Mouse (Mus musculus): ENCODE results near the gene Gbx2. TPM values are rescaled to one million over a fixed set of nuclear protein-coding genes. Genes with fewer than 3 reads are reported as not detected.

The Gbx2 gene
- total RNA-seq, 2 experiments from 2014 or later = 2.7 TPM; not detected in 1

DNA sequence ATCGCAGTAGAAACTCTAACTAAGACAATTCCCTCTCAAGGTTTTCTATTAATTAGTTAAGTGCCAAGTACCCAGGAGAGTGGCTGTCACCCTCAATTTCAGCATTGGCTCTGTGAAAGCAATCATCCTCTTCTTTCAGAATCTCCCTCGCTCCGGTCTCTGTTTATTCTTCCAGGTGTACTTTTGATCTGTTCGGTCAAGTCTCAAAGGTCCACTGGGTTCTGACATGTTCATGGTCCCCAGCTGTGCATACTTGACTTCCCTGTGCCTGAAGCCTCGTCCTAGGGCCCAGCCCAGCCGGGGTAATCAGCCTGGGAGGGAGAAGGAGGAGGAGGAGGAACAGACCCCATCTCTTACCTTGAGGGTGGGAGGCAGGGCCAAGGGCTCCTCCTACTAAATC is 11.8 kb downstream of the Gbx2 start:
- ATAC-seq (replicated peaks; ENCODE audit: poor library complexity, severe bottlenecking) = no peak

DNA sequence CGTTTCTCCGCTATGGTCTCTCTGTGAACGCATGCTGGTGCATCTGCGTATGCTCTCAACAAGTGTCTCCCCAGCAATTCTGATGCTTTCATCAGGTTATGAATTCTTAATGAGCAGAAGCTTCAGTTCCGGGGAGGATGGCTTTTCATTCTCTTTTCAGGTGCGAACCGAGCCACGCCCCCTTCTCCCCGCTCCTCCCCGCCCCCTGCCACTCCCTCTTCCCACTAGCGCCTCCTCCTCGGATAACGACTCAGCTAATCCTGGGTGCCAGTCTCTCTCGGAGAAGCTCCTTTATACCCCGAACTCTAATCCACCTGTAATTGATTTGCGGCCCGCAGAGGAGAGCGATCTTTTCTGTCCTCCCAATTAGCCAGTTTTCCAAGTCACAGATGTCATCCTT is 12.9 kb downstream of the Gbx2 start:
- no peak for ATAC-seq (replicated peaks; ENCODE audit: poor library complexity, severe bottlenecking)

DNA sequence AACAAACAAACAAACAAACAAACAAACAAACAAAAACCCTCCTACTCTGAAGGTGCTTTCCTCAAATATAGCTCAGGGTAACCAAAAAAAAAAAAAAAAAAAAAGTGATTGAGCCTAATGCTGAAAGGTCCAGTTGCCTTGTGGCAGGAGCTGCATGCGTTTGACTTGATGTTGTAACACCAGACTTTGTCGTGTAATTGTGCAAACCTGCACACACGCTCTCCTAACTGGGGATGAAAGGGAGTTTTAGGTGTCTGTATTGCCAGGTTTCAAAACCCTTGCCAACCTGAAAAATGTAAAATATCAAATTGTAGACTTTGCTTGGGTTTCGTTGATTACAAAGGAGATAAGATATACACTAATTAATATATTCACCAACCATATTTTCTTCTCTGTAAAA is 17.4 kb downstream of the Gbx2 start:
- peak; percentile 48; the same call in 1 of the 2 replicates for ATAC-seq (replicated peaks; ENCODE audit: poor library complexity, severe bottlenecking)

DNA sequence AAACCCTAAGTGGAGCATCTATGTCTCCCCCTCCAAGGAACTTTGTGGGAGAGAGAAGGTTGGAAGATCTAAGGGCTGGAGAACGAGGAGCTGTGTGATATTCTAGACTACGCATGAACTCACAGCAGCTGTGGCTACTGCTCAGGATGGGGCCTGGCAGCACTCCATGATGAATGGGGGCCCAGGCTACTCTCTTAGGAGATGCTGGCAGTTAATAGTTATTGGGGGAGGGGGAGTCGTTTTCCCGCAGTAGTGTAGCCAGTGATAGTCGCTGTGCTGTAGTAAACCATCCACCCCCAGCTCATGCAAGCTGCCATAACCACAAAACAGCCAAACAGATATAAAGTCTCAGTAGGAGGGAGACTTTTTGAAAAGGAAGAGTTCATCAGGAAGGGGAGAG is 18.6 kb downstream of the Gbx2 start:
- no peak for ATAC-seq (replicated peaks; ENCODE audit: poor library complexity, severe bottlenecking)

DNA sequence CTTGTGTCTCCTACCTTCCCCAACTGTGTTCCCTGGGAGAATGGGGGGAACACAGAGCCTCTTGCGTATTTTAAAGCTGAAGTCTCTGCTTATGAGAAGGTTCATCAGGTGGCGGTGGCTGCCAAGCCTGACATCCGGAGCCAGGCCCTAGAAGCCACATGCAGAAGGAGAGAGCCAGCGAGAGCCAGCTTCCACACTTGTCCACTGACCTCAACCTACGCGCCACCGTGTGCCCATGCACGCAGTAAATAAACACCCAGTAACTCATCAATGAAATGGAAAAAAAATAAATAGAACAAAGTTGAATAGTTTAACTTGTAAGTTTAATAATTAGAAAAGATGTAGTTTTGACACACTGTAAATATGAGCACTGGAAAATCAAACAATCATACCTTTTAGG is 21.2 kb downstream of the Gbx2 start:
- no peak for ATAC-seq (replicated peaks; ENCODE audit: poor library complexity, severe bottlenecking)

DNA sequence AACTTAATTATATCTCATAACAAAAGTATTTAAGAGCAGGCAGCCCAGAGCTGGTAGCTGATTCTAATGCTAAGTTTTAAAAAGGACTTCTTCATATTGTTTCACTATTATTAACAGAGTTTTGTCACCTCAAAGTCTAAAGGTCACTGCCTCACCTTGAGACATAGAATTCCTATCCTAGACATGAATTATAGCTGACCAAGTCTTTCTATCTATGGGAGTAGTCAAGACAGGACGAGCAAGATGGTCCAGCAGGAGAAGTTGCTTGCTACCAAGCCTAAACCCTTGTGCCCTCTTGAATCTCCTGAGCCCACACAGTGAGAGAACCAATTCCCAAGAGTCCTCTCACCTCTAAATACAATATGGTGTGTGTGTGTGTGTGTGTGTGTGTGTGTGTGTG is 28.3 kb downstream of the Gbx2 start:
- ATAC-seq (replicated peaks; ENCODE audit: poor library complexity, severe bottlenecking) = no peak

DNA sequence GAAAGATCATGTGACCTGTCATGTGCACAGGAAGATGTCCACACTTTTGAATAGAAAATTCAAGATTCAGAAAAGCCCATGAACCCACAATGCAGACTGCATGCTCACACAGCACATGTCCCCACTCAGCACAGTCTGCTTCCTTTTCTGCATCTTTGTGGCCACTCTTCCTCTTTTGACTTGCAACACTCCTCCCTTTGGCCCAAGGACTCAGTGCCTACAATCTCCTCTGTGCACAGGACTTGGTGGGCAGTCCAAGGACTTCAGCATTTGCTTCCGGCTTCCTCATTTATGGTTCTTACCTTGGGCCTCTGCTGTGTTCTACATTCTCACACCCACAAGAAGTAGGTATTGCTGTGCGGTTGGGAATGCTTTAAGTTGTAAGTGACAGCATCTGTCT is 28.7 kb downstream of the Gbx2 start:
- peak; percentile 95 for ATAC-seq (replicated peaks; ENCODE audit: poor library complexity, severe bottlenecking)

DNA sequence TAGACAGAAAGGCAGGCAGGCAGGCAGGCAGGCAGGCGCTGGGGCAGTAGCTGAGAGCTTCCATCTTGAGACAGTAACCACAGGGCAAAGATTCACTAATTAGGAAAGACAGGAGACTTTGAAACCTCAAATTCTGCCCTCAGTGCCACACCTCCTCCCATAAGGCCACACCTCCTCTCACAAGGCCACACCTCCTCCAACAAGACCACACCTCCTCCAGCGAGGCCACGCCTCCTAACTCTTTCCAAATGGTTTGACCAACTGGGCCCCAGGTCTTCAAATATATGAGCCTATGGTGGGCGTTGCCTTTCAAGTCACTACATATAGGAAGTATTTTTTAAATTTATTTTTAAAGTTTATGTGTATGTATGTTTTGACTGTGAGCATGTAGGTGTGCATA is 29.6 kb downstream of the Gbx2 start:
- peak; percentile 41 for ATAC-seq (replicated peaks; ENCODE audit: poor library complexity, severe bottlenecking)

DNA sequence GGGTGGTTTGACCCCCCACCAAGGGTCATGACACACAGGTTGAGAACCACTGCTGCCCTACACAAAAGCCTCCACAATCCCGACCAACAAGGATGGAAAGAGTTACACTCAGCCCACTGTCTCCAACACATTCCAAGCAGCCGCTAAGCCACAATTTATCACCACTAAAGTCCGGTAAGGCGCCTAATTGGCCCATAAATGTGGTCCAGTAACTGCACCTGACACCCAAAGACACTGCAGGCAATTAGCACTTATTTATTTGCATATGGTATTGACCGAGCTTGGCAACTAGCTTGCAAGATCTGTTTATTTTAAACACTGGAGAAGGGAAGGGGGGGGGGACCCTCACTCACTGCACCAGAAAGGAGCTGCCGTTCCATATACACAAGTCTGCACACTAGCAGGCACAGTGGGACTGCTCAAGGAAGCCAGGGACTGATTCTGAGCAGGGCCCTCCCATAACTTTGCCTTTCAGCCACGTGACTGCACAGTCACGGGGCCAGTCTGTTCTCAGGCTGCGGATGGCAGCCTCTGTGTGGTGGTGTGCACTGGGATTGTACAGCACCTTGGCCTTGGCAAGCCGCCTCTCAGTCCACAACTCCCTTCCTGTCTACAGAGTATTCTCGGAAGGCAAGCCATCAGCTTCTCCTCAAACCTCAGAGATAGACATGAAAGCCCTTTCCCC is 31.1 kb downstream of the Gbx2 start:
- no peak for ATAC-seq (replicated peaks; ENCODE audit: poor library complexity, severe bottlenecking)

DNA sequence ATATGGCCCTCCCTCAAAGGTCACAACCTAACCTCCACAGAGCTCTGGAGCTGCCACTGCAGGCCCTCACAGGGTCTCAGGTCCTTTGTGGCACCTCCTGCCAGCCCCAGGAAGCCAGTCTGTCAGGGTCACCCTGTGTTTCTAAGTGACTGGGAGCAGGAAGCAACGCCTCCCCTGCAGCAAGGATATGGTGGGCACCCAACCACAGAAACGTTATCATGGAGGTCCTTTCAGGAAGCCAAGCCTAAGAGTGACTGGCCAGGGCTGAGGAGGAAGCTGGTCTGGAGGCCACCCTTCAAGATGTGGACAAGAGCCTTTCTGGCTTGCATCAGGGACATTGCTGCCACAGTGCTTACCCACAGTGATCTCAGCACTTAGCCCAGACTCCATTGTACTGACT is 31.9 kb downstream of the Gbx2 start:
- peak; percentile 40 for ATAC-seq (replicated peaks; ENCODE audit: poor library complexity, severe bottlenecking)

DNA sequence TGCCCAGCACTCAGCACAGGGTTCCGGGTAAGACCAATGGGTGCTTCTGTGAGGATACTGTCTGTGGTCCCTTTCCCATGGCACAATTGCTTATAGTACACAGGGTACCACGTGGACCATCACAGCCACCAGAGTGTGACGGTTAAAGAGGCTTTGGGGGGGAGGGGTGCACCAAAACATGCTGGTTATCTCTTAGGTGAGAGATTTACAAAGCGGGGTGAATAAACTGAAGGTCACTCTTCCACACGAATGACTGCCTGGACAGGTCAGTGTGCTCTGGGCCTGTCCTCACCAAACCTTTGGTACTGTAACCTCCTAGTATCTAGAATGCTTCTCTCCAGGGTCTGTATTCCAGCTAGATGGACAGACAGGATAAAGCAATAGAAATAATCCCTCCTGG is 35.2 kb downstream of the Gbx2 start:
- ATAC-seq (replicated peaks; ENCODE audit: poor library complexity, severe bottlenecking) = no peak

DNA sequence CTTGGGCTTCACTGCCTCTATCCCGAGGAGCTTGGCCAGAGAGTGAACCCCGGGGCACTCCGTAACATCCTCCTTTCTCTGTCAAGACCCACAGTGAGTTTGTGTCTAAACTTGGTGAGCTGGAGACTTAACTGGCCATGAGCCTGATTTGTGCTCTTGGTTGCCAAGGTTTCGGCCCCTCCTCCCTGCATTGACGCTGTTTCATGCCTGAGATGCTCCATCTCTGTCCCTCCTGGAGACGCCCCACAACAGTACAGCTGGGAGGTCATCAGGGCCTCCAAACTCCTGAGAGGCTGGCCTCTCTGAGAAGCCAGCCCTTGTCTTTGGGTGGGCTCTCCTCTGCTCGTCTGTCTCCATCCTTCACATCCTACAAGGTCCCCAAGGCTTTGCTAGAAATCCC is 38.7 kb downstream of the Gbx2 start:
- ATAC-seq (replicated peaks; ENCODE audit: poor library complexity, severe bottlenecking) = no peak

DNA sequence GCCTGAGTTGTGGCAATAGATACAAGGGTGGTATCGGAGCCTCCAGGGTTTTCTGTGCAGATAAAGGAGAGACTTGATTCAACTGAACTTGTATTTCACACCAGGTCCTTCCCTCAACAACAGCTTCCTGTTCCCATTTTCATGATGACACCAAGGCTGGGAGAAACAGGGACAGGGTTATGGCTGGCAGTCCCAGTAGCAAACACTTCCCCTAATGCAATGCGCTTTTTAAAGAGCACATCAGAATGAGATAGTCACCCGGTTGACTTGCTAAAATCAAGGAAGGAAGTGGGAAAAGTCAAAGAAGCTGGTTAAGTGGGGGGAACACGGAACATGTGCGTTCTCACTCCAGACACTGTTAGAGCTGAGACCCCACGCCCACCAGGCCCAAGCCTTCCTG is 39.6 kb downstream of the Gbx2 start:
- ATAC-seq (replicated peaks; ENCODE audit: poor library complexity, severe bottlenecking) = peak; percentile 59; the same call in 1 of the 2 replicates

DNA sequence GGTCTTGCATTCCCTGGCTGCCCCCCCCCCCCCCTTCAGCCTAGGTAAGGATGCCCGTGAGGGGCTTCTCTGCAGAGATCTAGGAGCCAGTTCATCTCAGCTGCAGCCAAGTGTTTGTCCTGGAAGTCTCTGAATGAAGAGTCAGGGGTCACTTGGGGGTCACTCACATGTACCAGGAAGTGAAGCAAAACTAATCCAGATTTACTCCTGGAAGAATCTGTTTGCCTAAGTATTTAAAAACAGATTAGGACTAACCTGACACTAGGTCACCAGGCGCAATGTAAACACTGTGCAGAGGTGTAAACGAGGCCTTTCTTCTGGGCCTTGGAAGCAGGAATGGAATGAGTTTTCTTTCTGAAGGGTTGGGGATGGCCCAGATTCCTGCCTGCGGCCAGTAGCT is 45.3 kb downstream of the Gbx2 start:
- no peak for ATAC-seq (replicated peaks; ENCODE audit: poor library complexity, severe bottlenecking)

DNA sequence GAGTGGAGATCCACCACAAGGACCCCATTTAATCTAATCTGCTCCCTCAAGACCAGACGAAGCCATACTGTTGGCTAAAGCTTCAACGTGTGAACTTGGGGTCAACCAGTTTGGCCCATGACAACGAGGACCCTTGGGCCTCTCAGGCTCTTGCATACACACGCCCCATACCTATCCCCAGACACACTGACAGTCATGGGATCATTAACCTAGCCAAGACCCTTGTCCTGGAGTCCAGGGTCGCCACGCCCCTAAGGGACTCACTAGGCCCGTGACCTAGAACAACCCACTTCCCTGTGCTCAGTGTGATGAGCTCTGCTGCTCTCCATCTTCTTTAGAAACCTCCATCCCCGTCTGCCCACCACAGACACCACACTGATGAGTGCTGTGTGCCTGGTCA is 46.6 kb downstream of the Gbx2 start:
- no peak for ATAC-seq (replicated peaks; ENCODE audit: poor library complexity, severe bottlenecking)

DNA sequence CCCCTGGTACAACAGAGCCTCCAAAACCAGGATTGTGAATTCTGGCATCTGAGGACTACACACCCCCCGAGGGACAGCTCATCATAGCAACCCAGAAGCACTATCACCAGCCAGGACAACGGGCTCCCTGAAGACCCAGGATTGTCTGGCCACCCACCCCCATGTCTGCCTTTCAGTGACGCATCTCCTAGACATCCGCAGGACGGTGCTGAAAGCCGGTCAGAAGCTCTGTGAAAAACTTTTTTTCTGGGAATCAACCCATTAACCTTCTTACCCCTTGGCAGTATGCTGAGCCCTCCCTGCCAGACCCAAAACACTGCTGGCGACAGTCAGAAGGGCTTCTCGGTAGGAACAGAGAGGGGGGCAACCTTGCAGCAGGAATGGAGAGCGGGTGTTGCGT is 50.1 kb downstream of the Gbx2 start:
- no peak for ATAC-seq (replicated peaks; ENCODE audit: poor library complexity, severe bottlenecking)

DNA sequence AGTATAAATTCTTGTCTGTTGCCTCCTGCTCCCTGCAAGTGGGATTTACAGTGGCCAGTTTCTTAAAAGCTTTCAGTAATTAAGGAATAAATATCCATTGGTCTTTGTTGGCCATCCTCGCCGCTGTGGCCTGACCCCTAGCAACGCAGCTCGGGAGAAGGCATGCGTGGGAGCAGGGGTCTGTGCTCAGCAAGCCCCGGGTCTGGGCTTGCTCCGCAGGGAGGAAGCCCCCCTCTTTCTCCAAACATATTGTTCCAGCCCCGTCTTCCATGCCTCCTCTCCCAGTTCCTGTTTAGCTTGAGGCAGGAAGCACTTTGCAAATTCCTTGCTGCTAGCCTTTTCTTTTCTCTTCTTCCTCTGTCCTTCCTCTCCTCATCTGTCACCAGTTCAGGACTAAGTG is 50.8 kb downstream of the Gbx2 start:
- no peak for ATAC-seq (replicated peaks; ENCODE audit: poor library complexity, severe bottlenecking)

DNA sequence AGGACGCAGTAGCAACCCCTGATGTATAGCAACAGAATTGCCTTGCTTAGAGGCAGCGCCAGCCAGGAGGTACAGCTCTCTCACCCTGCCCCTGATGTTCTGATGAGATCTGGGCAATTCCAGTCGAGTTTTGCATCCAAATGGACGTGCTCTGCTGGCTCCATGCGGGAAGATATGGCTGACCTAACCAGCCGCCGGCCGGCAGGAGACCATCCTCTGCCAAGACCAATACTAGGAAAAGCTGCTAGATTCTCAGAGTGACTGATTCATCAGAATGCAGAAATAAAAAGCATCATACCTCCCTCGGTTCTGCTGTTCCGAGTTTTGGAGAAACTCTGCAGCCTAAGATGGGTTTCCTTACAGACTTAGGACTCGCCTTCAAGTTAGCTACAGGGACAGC is 52.5 kb downstream of the Gbx2 start:
- no peak for ATAC-seq (replicated peaks; ENCODE audit: poor library complexity, severe bottlenecking)

Other genes starting within 250 kb of the Gbx2 start
- gene Asb18, start 83.5 kb upstream of the Gbx2 start, total RNA-seq (2014; fragmentation: Nextera tagmentation) = not detected in 2 replicates
- not detected in 2 replicates for gene Asb18, start 83.5 kb upstream of the Gbx2 start, total RNA-seq (2017)
- not detected in 2 replicates for gene Iqca, start 222.2 kb upstream of the Gbx2 start, total RNA-seq (2014; fragmentation: Nextera tagmentation)
- gene Iqca, start 222.2 kb upstream of the Gbx2 start, total RNA-seq (2017) = not detected in 2 replicates